Mouse (Mus musculus): ENCODE data around the gene Il1f9. TPM values are rescaled to one million over a fixed set of nuclear protein-coding genes. Genes with fewer than 3 reads are reported as not detected.
A peak's percentile ranks its signal among the peaks of the same experiment; 100 is the strongest.
"Not testable (repeated sequence)": the region's sequence is repeated elsewhere in the genome, so short reads cannot be mapped to it uniquely, and the experiment has no call there.

Gene Il1f9
- not detected in 2 replicates for polyA plus RNA-seq (2015; fragmentation: Nextera tagmentation; extraction: Ambion mirVana)

GRCm38 (mm10) chr2:24186176-24186575 lies at the start of gene Il1f9:
TSS of gene Il1f9 (plus strand) at chr2:24186476.
- H3K4me2 ChIP-seq (replicated peaks), result no peak within 1 kb of the TSS
- H3K9me3 ChIP-seq, result no peaks in the 10 kb centered on the region
- ATAC-seq (replicated peaks), result no peak
- no peak within 1 kb of the TSS for H3K4me3 ChIP-seq
- no peaks in the 10 kb centered on the region for H3K27me3 ChIP-seq
- WGBS, result 95% methylated on average over 1 of the region's 1 CpGs
- no peak within 1 kb of the TSS for H3K27ac ChIP-seq (replicated peaks)
- no peaks in the 10 kb centered on the region for H3K36me3 ChIP-seq
- 0 out of 2 replicates have a peak, but pooled peaks cover 5% of the 10 kb centered on the region for H3K4me1 ChIP-seq
- H3K9ac ChIP-seq (replicated peaks), result no peak within 1 kb of the TSS

- 86% methylated on average over 2 of the region's 2 CpGs for WGBS
- Histone ChIP-seq H3K4me1 (no peaks in the 10 kb centered on the region), H3K4me3 (no peak within 1 kb of the TSS), H3K36me3 (no peaks in the 10 kb centered on the region), H3K4me2 (replicated peaks) (no peak within 1 kb of the TSS), H3K27me3 (no peaks in the 10 kb centered on the region), H3K9me3 (no peaks in the 10 kb centered on the region), H3K9ac (replicated peaks) (no peak within 1 kb of the TSS), H3K27ac (replicated peaks) (no peak within 1 kb of the TSS)
- no peak for ATAC-seq (replicated peaks)
Observed at GRCm38 (mm10) chr2:24152861-24153260, 33.4 kb upstream of the Il1f9 start, which contains the start of gene Il1f8. TSS of gene Il1f8 (plus strand) at chr2:24153161.

DNA sequence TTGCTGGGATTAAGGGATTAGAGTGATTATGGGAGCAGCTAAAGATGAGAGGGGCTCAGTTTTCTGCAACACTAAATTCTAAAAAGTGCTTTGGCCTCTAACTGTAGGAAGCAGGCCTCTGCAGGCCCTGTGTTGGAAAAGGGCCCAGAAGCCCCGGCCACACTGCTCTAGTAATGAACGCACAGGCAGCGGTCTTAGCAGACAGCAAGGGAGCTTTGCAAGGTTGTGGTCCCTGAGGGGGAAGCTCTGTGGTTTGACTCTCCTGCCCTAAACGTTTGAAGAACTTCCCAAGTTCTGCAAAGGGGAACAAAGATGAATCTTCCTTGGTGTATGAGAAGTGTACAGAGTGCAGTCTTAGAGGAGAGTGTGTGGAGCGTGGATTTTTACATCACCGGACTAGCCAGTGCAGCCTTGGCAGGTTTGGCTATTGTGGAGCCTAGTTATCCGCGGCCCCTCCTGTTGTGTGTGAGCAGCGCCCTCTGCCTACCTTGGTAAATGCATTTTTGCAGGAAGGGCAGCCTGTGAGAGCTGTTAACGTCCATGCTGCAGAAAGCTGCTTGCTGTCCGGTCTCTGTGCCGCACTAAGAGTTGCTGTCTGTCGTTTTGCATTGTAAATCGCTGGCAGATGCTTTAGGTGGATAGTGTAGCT lies 4.5 kb upstream of the Il1f9 start:
- not testable (repeated sequence) for H3K9ac ChIP-seq (replicated peaks); H3K36me3 ChIP-seq; H3K9me3 ChIP-seq; H3K27ac ChIP-seq (replicated peaks); H3K4me3 ChIP-seq; H3K27me3 ChIP-seq; H3K4me1 ChIP-seq
- peak overlapping the region; percentile 35 for H3K4me2 ChIP-seq (replicated peaks)
- WGBS, result 12% methylated on average over 14 of the region's 14 CpGs
- peak; percentile 81 for ATAC-seq (replicated peaks)

GRCm38 (mm10) chr2:24182423-24183147 lies 3.7 kb upstream of the Il1f9 start:
- H3K27ac ChIP-seq (replicated peaks); H3K4me1 ChIP-seq; H3K9me3 ChIP-seq; ATAC-seq (replicated peaks); H3K27me3 ChIP-seq; H3K4me3 ChIP-seq; H3K9ac ChIP-seq (replicated peaks); H3K36me3 ChIP-seq: not testable (repeated sequence)
- peak overlapping the region; percentile 35 for H3K4me2 ChIP-seq (replicated peaks)
- WGBS, result 56% methylated on average over 13 of the region's 13 CpGs

DNA sequence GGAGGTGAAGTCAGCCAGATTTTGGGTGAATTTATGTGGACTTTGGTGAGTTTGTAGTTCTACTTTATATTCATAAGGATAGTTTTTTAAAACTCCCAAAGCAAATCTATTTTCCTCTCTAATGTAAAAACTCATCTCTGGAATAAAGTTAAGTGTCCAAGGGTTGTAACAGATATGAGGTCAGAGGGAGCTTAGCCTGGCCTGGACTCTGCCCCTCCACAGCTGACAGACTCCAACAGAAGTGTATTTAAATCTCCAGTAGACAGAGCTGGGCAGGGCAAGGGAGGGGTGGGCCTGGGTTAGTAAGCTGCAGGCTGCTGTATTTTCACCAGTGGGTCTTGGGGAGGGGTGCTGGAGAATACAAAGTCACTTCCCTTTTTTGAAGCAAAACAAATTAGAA lies 2.2 kb upstream of the Il1f9 start:
- not testable (repeated sequence) for H3K27ac ChIP-seq (replicated peaks); H3K4me2 ChIP-seq (replicated peaks); H3K4me1 ChIP-seq; H3K36me3 ChIP-seq; H3K9ac ChIP-seq (replicated peaks); H3K9me3 ChIP-seq; H3K4me3 ChIP-seq; H3K27me3 ChIP-seq; ATAC-seq (replicated peaks)

- ATAC-seq (replicated peaks), result no peak
- no peak overlapping the region for H3K4me2 ChIP-seq (replicated peaks)
- H3K4me3 ChIP-seq, result no peak overlapping the region
- no peaks in the 10 kb centered on the region for H3K27me3 ChIP-seq
- no peaks in the 10 kb centered on the region for H3K4me1 ChIP-seq
- no peak overlapping the region for H3K27ac ChIP-seq (replicated peaks)
- no peak overlapping the region for H3K9ac ChIP-seq (replicated peaks)
- H3K9me3 ChIP-seq, result no peaks in the 10 kb centered on the region
- 81% methylated on average over 6 of the region's 6 CpGs for WGBS
- H3K36me3 ChIP-seq, result no peaks in the 10 kb centered on the region
Observed at GRCm38 (mm10) chr2:24187585-24187984, 1.3 kb downstream of the Il1f9 start.

GRCm38 (mm10) chr2:24188189-24188588 lies 1.9 kb downstream of the Il1f9 start:
- ATAC-seq (replicated peaks), result no peak
- H3K9ac ChIP-seq (replicated peaks), result no peak overlapping the region
- H3K4me2 ChIP-seq (replicated peaks), result no peak overlapping the region
- no peaks in the 10 kb centered on the region for H3K27me3 ChIP-seq
- H3K4me1 ChIP-seq, result no peaks in the 10 kb centered on the region
- WGBS, result 59% methylated on average over 1 of the region's 1 CpGs
- H3K36me3 ChIP-seq, result no peaks in the 10 kb centered on the region
- no peaks in the 10 kb centered on the region for H3K9me3 ChIP-seq
- no peak overlapping the region for H3K27ac ChIP-seq (replicated peaks)
- no peak overlapping the region for H3K4me3 ChIP-seq

GRCm38 (mm10) chr2:24215118-24215517 lies 28.8 kb downstream of the Il1f9 start, which contains the start of gene Il1f6:
TSS of gene Il1f6 (plus strand) at chr2:24215418.
- Histone ChIP-seq H3K9ac (replicated peaks) (no peak within 1 kb of the TSS), H3K4me3 (no peak within 1 kb of the TSS), H3K9me3 (no peaks in the 10 kb centered on the region), H3K4me1 (no peaks in the 10 kb centered on the region), H3K27me3 (no peaks in the 10 kb centered on the region), H3K4me2 (replicated peaks) (no peak within 1 kb of the TSS), H3K27ac (replicated peaks) (no peak within 1 kb of the TSS), H3K36me3 (no peaks in the 10 kb centered on the region)
- 74% methylated on average over 2 of the region's 2 CpGs for WGBS
- no peak for ATAC-seq (replicated peaks)

- H3K9me3 ChIP-seq, result no peaks in the 10 kb centered on the region; the same call in 1 of the 2 replicates
- 84% methylated on average over 2 of the region's 2 CpGs for WGBS
- no peaks in the 10 kb centered on the region for H3K27me3 ChIP-seq
- no peaks in the 10 kb centered on the region for H3K4me1 ChIP-seq
- H3K36me3 ChIP-seq, result no peaks in the 10 kb centered on the region
- H3K4me2 ChIP-seq (replicated peaks), result no peak overlapping the region
- H3K4me3 ChIP-seq, result no peak overlapping the region
- H3K9ac ChIP-seq (replicated peaks), result no peak overlapping the region
- no peak for ATAC-seq (replicated peaks)
- no peak overlapping the region for H3K27ac ChIP-seq (replicated peaks)
Observed at GRCm38 (mm10) chr2:24227191-24227590, 40.9 kb downstream of the Il1f9 start.

Other genes with a start within 250 kb of the Il1f9 start
- gene Hnmt, start 137.1 kb upstream of the Il1f9 start, polyA plus RNA-seq (2015; fragmentation: Nextera tagmentation; extraction: Ambion mirVana), result 4.1 and 4.4 TPM in 2 replicates
- not detected in 2 replicates for gene Tbpl2, start 89.9 kb upstream of the Il1f9 start, polyA plus RNA-seq (2015; fragmentation: Nextera tagmentation; extraction: Ambion mirVana)
- gene Il1f8, start 33.3 kb upstream of the Il1f9 start, polyA plus RNA-seq (2015; fragmentation: Nextera tagmentation; extraction: Ambion mirVana), result not detected in 2 replicates
- not detected in 2 replicates for gene Il1f6, start 28.9 kb downstream of the Il1f9 start, polyA plus RNA-seq (2015; fragmentation: Nextera tagmentation; extraction: Ambion mirVana)
- gene Il1f5, start 90.5 kb downstream of the Il1f9 start, polyA plus RNA-seq (2015; fragmentation: Nextera tagmentation; extraction: Ambion mirVana), result not detected in 2 replicates
- gene Il1f10, start 104.7 kb downstream of the Il1f9 start, polyA plus RNA-seq (2015; fragmentation: Nextera tagmentation; extraction: Ambion mirVana), result not detected in 2 replicates
- gene Il1rn, start 150.4 kb downstream of the Il1f9 start, polyA plus RNA-seq (2015; fragmentation: Nextera tagmentation; extraction: Ambion mirVana), result 0.15 and 0.17 TPM in 2 replicates
- gene Psd4, start 181.1 kb downstream of the Il1f9 start, polyA plus RNA-seq (2015; fragmentation: Nextera tagmentation; extraction: Ambion mirVana), result 0.28 and 0.59 TPM in 2 replicates